Mouse (Mus musculus): ENCODE measurements at regions not wholly inside any gene's neighbourhood (a gene's known extent, or its start where the extent isn't known, plus 50 kb on each side); places are given as distances from the start of the nearest gene placed in this dataset.
A peak's percentile ranks its signal among the peaks of the same experiment; 100 is the strongest.

DNA sequence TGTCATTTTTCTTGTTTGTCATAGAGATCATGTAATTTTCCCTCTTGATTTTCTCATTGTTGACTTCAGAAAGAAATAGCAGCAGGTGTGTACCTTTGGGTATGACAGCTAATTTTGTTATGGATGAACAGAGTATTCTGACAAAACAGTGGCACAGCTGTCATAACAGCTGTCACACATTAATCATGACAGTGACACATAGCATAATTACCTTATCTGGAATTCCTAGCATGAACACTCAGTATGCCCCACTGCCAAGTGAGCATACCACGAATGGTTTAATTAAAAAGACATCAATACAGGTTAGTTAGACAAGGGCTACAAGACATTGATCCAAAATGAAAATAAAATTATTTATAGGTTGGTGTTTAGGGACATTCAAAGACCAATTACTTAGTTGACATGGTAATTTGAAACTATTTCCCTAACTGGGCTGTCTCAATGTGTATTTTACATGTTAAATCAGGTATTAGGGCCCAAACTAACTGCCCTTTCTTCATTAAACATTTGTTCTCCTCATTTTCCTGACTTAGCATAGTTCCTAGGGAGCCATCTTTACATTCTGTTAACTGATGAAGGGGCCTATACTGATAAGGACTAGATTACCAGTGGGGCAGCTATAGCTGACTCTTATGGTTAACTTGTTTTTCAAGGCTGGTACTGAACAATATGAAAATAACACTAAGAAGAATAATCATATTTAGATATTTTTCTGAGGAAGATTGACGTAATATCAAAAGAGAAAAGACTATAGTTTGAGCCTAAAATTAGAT, 52.2 kb downstream of the Aldoart1 start:
- DNase-seq (ENCODE audit: low read depth, low spot score) = peak; percentile 7

DNA sequence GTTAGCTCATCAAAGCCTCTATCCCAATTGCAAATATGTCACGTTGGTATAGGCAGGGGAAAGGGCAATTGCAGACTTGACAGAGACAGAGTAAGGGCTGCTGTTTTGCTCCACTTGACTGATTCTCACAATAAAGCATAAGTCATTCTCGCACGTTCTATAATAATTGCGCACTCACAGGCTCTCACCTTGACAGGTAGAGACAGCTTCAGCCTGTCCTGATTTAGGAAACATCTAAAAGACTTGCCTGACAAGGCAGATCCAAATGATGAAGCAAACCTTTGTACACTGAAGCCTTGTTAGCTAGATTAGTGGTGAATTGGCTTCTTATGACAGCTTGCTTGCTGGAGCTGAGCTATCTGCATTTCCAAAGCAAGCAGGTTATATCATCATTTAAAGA, 52.9 kb downstream of the Aldoart1 start:
- no peak for DNase-seq (ENCODE audit: low read depth, low spot score)

DNA sequence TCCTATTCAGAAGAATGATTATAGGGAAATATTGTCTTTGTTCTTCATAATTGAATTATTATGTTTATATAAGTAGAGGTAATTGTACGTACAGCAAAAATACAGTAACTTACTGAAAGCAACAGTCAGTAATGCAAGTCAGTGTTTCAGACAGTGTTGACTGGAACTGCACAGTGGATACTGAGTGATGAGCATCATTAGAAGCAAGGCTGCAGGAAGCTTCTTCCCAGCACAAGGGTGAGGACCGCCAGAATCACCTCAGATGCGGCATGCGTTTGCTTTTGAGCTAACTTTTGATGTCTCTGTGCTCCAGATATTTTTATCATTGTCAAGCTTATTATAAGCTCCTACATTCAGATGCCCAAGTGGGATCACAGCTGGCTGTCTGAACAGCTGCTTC, 63.6 kb downstream of the Aldoart1 start:
- DNase-seq (ENCODE audit: low read depth, low spot score) = peak; percentile 17

DNA sequence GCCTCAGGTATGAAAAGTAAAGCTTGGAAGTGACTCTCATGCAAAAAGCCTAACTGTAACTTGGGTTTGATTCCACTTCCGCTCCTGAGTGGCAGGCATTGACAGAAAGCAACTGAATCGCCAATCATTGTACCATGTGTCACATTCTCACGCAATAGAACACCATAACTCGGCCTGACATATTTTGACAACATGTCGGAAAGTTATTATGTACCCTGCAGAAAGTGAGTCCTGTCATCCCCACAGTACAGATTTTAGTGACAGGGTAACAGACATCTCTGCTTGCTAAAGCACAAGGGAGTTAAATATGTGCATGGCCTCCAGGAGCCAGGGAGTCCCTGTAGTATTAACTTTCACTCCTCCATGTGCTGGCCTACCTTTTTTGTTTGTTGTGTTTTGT, 85.5 kb downstream of the Aldoart1 start:
- DNase-seq (ENCODE audit: low read depth, low spot score) = no peak

DNA sequence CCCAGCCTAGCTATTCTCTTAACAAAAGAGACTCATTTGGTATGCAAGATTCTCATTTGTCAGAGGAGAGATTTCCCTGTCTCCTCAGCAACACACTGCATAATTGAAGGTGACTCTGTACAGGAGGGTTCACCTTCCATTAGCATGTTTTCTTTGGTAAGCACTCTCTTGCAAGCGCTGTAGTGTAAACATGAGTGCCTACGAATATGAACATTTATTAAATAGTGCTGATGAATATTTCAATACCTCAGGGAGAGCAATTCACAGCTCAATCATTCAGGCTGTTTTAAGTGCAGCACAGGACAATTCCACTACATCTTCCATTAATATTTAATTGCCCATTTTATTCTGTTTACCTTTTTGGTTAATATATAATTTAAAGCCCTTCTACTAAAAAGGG, 86.0 kb downstream of the Aldoart1 start:
- DNase-seq (ENCODE audit: low read depth, low spot score) = no peak
